Mouse (Mus musculus) heart, adult 2 months (tissue): ENCODE results near the gene Fxyd6.

Experiments
- CTCF ChIP-seq: fragments of 200-600 bp; IDR thresholded peaks from 2 replicates; pipeline ENCODE4 v1.8.1; 2022; ENCODE audit warnings: antibody characterized with exemption, mild to moderate bottlenecking, moderate library complexity
- EP300 ChIP-seq: fragments of 200-500 bp; IDR thresholded peaks from 2 replicates; pipeline ENCODE4 v1.6.1; 2011; ENCODE audit warnings: low read depth, low read length, control low read depth; ENCODE audit not compliant: insufficient read depth
- POLR2A ChIP-seq: fragments of 200-500 bp; IDR thresholded peaks from 2 replicates; pipeline ENCODE4 v1.6.1; 2011; ENCODE audit warnings: mild to moderate bottlenecking, low read depth, low read length, control low read depth; ENCODE audit not compliant: insufficient read depth

DNA sequence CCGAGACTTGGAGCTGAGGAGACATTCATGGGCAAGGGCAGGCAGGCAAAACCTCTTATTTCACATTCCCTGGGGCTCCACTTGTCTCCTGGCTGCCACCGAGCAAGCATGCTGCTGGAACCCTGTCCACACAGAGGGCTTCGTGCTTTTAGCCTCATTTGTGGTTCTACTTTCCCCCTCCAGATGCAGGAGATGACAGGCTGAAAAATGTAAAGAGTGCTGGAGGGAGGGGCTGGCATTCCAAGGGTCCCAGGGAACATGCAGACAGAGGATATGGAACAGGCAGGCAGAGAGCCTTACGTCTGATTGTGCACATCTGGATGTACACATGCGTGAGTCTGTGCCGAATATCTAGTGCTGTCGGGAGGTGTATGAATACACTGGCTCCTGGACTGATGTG lies 11.6 kb upstream of the Fxyd6 start:
- no peak for TF ChIP-seq CTCF
- TF ChIP-seq EP300: no peak
- no peak for TF ChIP-seq POLR2A
